Mouse (Mus musculus) kidney, embryonic 14.5 days (tissue): ENCODE measurements around the gene Spata20. TPM values are rescaled to one million over a fixed set of nuclear protein-coding genes. Genes with fewer than 3 reads are reported as not detected.

Source experiments
- polyA plus RNA-seq: library from polyadenylated mRNA; unstranded; fragments of >200 nt; fragmentation: Nextera tagmentation; extraction: Ambion mirVana; gene quantifications from 2 replicates; pipeline ENCODE4 v1.2.1, GENCODE M21; 2014

Gene Spata20
- polyA plus RNA-seq, 1 experiment from 2014 or later, result 0.23 TPM

Other genes with a start within 250 kb of the Spata20 start
- gene Wfikkn2, start 240.2 kb downstream of the Spata20 start, polyA plus RNA-seq, result 0.79 and 1.2 TPM in 2 replicates
- gene Gm21885, start 204.3 kb downstream of the Spata20 start, polyA plus RNA-seq, result 1.0 TPM in 1 of 2 replicates, not detected in the other
- gene Luc7l3, start 164.2 kb downstream of the Spata20 start, polyA plus RNA-seq, result 106 and 147 TPM in 2 replicates
- gene Ankrd40, start 158.2 kb downstream of the Spata20 start, polyA plus RNA-seq, result 16.0 and 20.6 TPM in 2 replicates
- gene Abcc3, start 93.2 kb downstream of the Spata20 start, polyA plus RNA-seq, result 1.1 and 3.9 TPM in 2 replicates
- gene Cacna1g, start 12.0 kb downstream of the Spata20 start, polyA plus RNA-seq, result 8.7 and 14.1 TPM in 2 replicates
- 13.4 and 16.4 TPM in 2 replicates for gene Epn3, start 13.8 kb upstream of the Spata20 start, polyA plus RNA-seq
- gene Mycbpap, start 35.6 kb upstream of the Spata20 start, polyA plus RNA-seq, result 1.6 and 2.6 TPM in 2 replicates
- gene Rsad1, start 63.1 kb upstream of the Spata20 start, polyA plus RNA-seq, result 4.1 and 4.5 TPM in 2 replicates
- gene Chad, start 78.9 kb upstream of the Spata20 start, polyA plus RNA-seq, result 0.14 TPM in 1 of 2 replicates, not detected in the other
- gene Acsf2, start 115.7 kb upstream of the Spata20 start, polyA plus RNA-seq, result 9.1 and 11.5 TPM in 2 replicates
- 118 and 197 TPM in 2 replicates for gene Lrrc59, start 143.6 kb upstream of the Spata20 start, polyA plus RNA-seq
- 154 and 193 TPM in 2 replicates for gene Mrpl27, start 167.6 kb upstream of the Spata20 start, polyA plus RNA-seq
- gene Eme1, start 167.8 kb upstream of the Spata20 start, polyA plus RNA-seq, result 29.9 and 33.6 TPM in 2 replicates
- gene Xylt2, start 191.3 kb upstream of the Spata20 start, polyA plus RNA-seq, result 16.8 and 18.5 TPM in 2 replicates
- gene Gm11541, start 218.3 kb upstream of the Spata20 start, polyA plus RNA-seq, result 0.23 and 0.99 TPM in 2 replicates